14 mouse cellular contexts compared by ENCODE assay signal in the genomic region with DNA sequence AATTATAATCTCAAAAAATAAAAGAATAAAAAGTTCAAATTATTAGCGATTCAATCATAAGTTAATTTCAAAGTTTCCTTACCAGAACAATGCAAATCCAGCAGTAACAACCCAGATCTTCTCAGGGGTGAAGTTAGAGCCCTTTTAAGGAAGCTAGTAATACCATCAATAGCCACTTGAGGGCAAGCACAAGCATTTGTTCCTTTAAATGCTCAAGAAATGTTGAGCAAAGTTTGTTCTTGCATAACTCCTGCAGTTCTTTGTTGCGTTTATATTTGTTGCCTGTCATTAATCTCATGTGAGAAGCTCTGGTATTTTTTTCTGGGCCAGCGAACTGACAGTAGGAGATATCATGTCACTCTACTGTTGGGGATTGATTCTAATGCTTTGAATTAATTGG. TPM values are rescaled to one million over a fixed set of nuclear protein-coding genes. Genes with fewer than 3 reads are reported as not detected.
A peak's percentile ranks its signal among the peaks of the same experiment; 100 is the strongest.
DNase-seq lines count a peak whose midpoint lies in the region; ATAC-seq and TF ChIP-seq lines count a peak whose summit lies in the region.
"Had no signal": no experiment of that assay in that cellular context is flagged by ENCODE, and none has a peak within 500 bp of the region (broad histone marks: within the 10 kb centered on the region; RNA-seq: fewer than 3 reads in every experiment).

No protein-coding gene starts in this region.

- peak; percentile 54 for DNase-seq in embryonic facial prominence, embryonic 11.5 days (ENCODE audit: low spot score)
- DNase-seq in embryonic facial prominence, embryonic 10.5 days (ENCODE audit: low spot score): no peak
- DNase-seq in liver, adult 2 months (ENCODE audit: extremely low read depth, low read depth, low spot score): peak; percentile 68
- no peak for DNase-seq in liver
- peak; percentile 34 for DNase-seq in brain, embryonic 14.5 days (ENCODE audit: low read depth)
- no peak for DNase-seq in adrenal gland, postnatal 10 days
- no peak for DNase-seq in layer of hippocampus, postnatal 25 days (ENCODE audit: extremely low spot score in 1 of 2, low spot score in 1 of 2)
- DNase-seq: B cell, adult 2 months; cerebellum, adult 8-10 months; heart, adult 18-20 months had no signal

- TF ChIP-seq POLR2A in liver, adult 2 months (IDR thresholded peaks at IDR 0.05; ENCODE audit: extremely low read depth, insufficient read depth, low read length): no peak
- TF ChIP-seq POLR2A in brain, embryonic 14.5 days (IDR thresholded peaks at IDR 0.05; ENCODE audit: borderline replicate concordance, extremely low read depth, insufficient read depth, insufficient read length, poor library complexity, severe bottlenecking): no peak

- H3K9ac ChIP-seq in embryonic facial prominence, embryonic 11.5 days (replicated peaks; ENCODE audit: low read length): no peak overlapping the region
- H3K9ac ChIP-seq in liver, adult 2 months (ENCODE audit: low read depth, low read length): no peak overlapping the region

- H3K79me2 ChIP-seq in liver, adult 2 months (ENCODE audit: control insufficient read depth, insufficient read depth, low read length): no peaks in the 10 kb centered on the region

- H3K36me3 ChIP-seq in embryonic facial prominence, embryonic 11.5 days (replicated peaks; ENCODE audit: control insufficient read depth, insufficient read depth, low read depth, low read length): no peaks in the 10 kb centered on the region
- H3K36me3 ChIP-seq in embryonic facial prominence, embryonic 10.5 days (replicated peaks): no peaks in the 10 kb centered on the region
- H3K36me3 ChIP-seq in liver, adult 2 months (ENCODE audit: control insufficient read depth, insufficient read depth, low read length): no peaks in the 10 kb centered on the region
- H3K36me3 ChIP-seq: forebrain, embryonic 10.5 days had no signal

- WGBS in embryonic facial prominence, embryonic 11.5 days: 30% methylated on average over 3 of the region's 3 CpGs
- 38% methylated on average over 3 of the region's 3 CpGs for WGBS in embryonic facial prominence, embryonic 10.5 days
- 15% methylated on average over 3 of the region's 3 CpGs for WGBS in liver, adult 2 months

- no peak for ATAC-seq in embryonic facial prominence, embryonic 11.5 days (replicated peaks; ENCODE audit: insufficient number of reproducible peaks, low FRiP score, low TSS enrichment, low read depth)
- ATAC-seq in neutrophil, adult 5-6 weeks (ENCODE audit: extremely low read depth, insufficient number of reproducible peaks, low FRiP score, poor library complexity, severe bottlenecking): peak; percentile 85

- no peaks in the 10 kb centered on the region for H3K4me1 ChIP-seq in embryonic facial prominence, embryonic 11.5 days (ENCODE audit: control insufficient read depth, insufficient read depth, low read length)
- H3K4me1 ChIP-seq in embryonic facial prominence, embryonic 10.5 days: no peaks in the 10 kb centered on the region
- no peaks in the 10 kb centered on the region for H3K4me1 ChIP-seq in liver, adult 2 months (ENCODE audit: control insufficient read depth, insufficient read depth, low read length)
- H3K4me1 ChIP-seq: forebrain, embryonic 10.5 days had no signal

- TF ChIP-seq CTCF in liver, adult 2 months (IDR thresholded peaks at IDR 0.05; ENCODE audit: low read depth, low read length): peak; percentile 24; the same call in 1 of the 2 replicates
- TF ChIP-seq CTCF in brain, embryonic 14.5 days (IDR thresholded peaks at IDR 0.05; ENCODE audit: borderline replicate concordance, extremely low read depth, insufficient read depth, insufficient read length): peak; percentile 20; the same call in 1 of the 2 replicates

- no peak overlapping the region for H3K27ac ChIP-seq in embryonic facial prominence, embryonic 11.5 days (replicated peaks; ENCODE audit: low read depth, low read length)
- no peak overlapping the region for H3K27ac ChIP-seq in embryonic facial prominence, embryonic 10.5 days (replicated peaks)
- H3K27ac ChIP-seq in liver, adult 2 months (replicated peaks; ENCODE audit: insufficient read depth, low read depth, low read length): no peak overlapping the region
- H3K27ac ChIP-seq: forebrain, embryonic 10.5 days had no signal

- H3K4me2 ChIP-seq in embryonic facial prominence, embryonic 11.5 days (ENCODE audit: low read depth, low read length): no peak overlapping the region
- H3K4me2 ChIP-seq: midbrain, embryonic 11.5 days had no signal

- no peaks in the 10 kb centered on the region for H3K27me3 ChIP-seq in embryonic facial prominence, embryonic 11.5 days (ENCODE audit: control insufficient read depth, insufficient read depth, low read length)
- no peaks in the 10 kb centered on the region for H3K27me3 ChIP-seq in embryonic facial prominence, embryonic 10.5 days (replicated peaks; ENCODE audit: low read depth, poor library complexity, severe bottlenecking)
- H3K27me3 ChIP-seq in liver, adult 2 months (ENCODE audit: control insufficient read depth, insufficient read depth, low read length): no peaks in the 10 kb centered on the region

- no peaks in the 10 kb centered on the region for H3K9me3 ChIP-seq in embryonic facial prominence, embryonic 11.5 days (replicated peaks; ENCODE audit: control insufficient read depth, low read length)
- no peaks in the 10 kb centered on the region for H3K9me3 ChIP-seq in embryonic facial prominence, embryonic 10.5 days

- H3K4me3 ChIP-seq in embryonic facial prominence, embryonic 11.5 days (ENCODE audit: low read depth, low read length): no peak overlapping the region
- H3K4me3 ChIP-seq in embryonic facial prominence, embryonic 10.5 days: no peak overlapping the region
- H3K4me3 ChIP-seq in liver, adult 2 months (ENCODE audit: insufficient read depth, low read depth, low read length): no peak overlapping the region
- H3K4me3 ChIP-seq: forebrain, embryonic 10.5 days had no signal

RNA-seq across cellular contexts. Expression of a gene that starts 7.1 kb away (rescaled TPM):
- polyA plus RNA-seq in embryonic facial prominence, embryonic 11.5 days (2014; fragmentation: Nextera tagmentation; extraction: Ambion mirVana): 0.72 and 0.74 TPM in 2 replicates
- 0.68 and 0.93 TPM in 2 replicates for polyA plus RNA-seq in embryonic facial prominence, embryonic 10.5 days (2016; fragmentation: Nextera tagmentation; extraction: Ambion mirVana)
- under 0.01 and 0.09 TPM in 2 replicates for total RNA-seq in liver, adult 2 months (2014; rRNA removed)
- polyA plus RNA-seq in liver, adult 2 months (2012; rRNA removed): 0.07 TPM in 1 of 2 replicates, not detected in the other
- 0.33 and 0.46 TPM in 2 replicates for polyA plus RNA-seq in brain, embryonic 14.5 days (2012; rRNA removed)
- total RNA-seq in neutrophil, adult 5-6 weeks (2017): 110 and 128 TPM in 2 replicates
- total RNA-seq in adrenal gland, postnatal 10 days (2021): 1 to 10 TPM; 2.1 TPM
- total RNA-seq in layer of hippocampus, postnatal 25 days (2021): 1 to 10 TPM; 2.5 to 4.0 TPM

RNA-seq across cellular contexts. Expression of a gene that starts 20.8 kb away (rescaled TPM):
- polyA plus RNA-seq in embryonic facial prominence, embryonic 11.5 days (2014; fragmentation: Nextera tagmentation; extraction: Ambion mirVana): not detected in 2 replicates
- polyA plus RNA-seq in embryonic facial prominence, embryonic 10.5 days (2016; fragmentation: Nextera tagmentation; extraction: Ambion mirVana): not detected in 2 replicates
- not detected in 2 replicates for total RNA-seq in liver, adult 2 months (2014; rRNA removed)
- polyA plus RNA-seq in liver, adult 2 months (2012; rRNA removed): not detected in 2 replicates
- polyA plus RNA-seq in brain, embryonic 14.5 days (2012; rRNA removed): not detected in 2 replicates
- total RNA-seq in neutrophil, adult 5-6 weeks (2017): not detected in 2 replicates
- total RNA-seq in adrenal gland, postnatal 10 days (2021): not detected
- not detected for total RNA-seq in layer of hippocampus, postnatal 25 days (2021)
- total RNA-seq: heart, adult 18-20 months; left cerebral cortex, postnatal 14 days had no signal
- polyA plus RNA-seq: forebrain, embryonic 10.5 days; midbrain, embryonic 11.5 days had no signal

RNA-seq across cellular contexts. Expression of a gene that starts 38.2 kb away (rescaled TPM):
- polyA plus RNA-seq in embryonic facial prominence, embryonic 11.5 days (2014; fragmentation: Nextera tagmentation; extraction: Ambion mirVana): 0.07 TPM in 1 of 2 replicates, not detected in the other
- polyA plus RNA-seq in embryonic facial prominence, embryonic 10.5 days (2016; fragmentation: Nextera tagmentation; extraction: Ambion mirVana): not detected in 2 replicates
- total RNA-seq in liver, adult 2 months (2014; rRNA removed): not detected in 2 replicates
- polyA plus RNA-seq in liver, adult 2 months (2012; rRNA removed): not detected in 2 replicates
- 0.03 and 0.04 TPM in 2 replicates for polyA plus RNA-seq in brain, embryonic 14.5 days (2012; rRNA removed)
- total RNA-seq in neutrophil, adult 5-6 weeks (2017): not detected in 2 replicates
- not detected for total RNA-seq in adrenal gland, postnatal 10 days (2021)
- total RNA-seq in layer of hippocampus, postnatal 25 days (2021): not detected
- total RNA-seq: left cerebral cortex, postnatal 14 days had no signal
- polyA plus RNA-seq: forebrain, embryonic 10.5 days had no signal

Comparison
In these comparisons a context has a peak if more than half of its experiments do, and no peak if none do; other contexts are left out.
1. DNase-seq: peak in embryonic facial prominence, embryonic 11.5 days (single experiment), liver, adult 2 months (single experiment) and brain, embryonic 14.5 days (single experiment); none in embryonic facial prominence, embryonic 10.5 days (single experiment), liver (single experiment), adrenal gland, postnatal 10 days (single experiment) and layer of hippocampus, postnatal 25 days (0 of 2).
2. RNA of a gene that starts 7.1 kb away (total RNA-seq): 110 to 128 TPM in neutrophil, adult 5-6 weeks; 2.5 to 4.0 TPM in layer of hippocampus, postnatal 25 days, 2.1 TPM in adrenal gland, postnatal 10 days and under 0.01 to 0.09 TPM in liver, adult 2 months; every median in the first group is over 10 times any median in the second.